Mouse (Mus musculus): ENCODE measurements at regions not wholly inside any gene's neighbourhood (a gene's known extent, or its start where the extent isn't known, plus 50 kb on each side); places are given as distances from the start of the nearest gene placed in this dataset.
A peak's percentile ranks its signal among the peaks of the same experiment; 100 is the strongest.

DNA sequence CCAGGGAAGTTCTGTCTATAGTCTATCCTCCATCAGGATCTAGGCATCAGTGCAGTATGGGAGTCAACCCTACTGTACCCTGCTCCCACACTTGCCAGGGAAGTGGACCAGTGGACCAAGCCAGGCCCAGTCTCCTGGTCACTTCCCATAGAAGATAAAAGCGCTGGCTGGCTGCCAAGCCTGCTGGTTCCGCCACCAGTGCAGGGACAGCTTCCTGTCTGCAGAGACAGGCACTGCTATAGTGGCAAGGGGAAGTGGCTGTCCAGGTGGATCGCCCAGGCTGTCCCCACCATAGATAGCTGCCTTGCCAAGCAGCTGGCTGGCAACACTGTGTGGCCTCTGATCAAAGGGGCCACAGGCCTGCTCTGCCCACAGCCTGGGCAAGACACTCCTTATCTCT, 98.5 kb upstream of the Wnt4 start:
- ATAC-seq (ENCODE audit: insufficient read depth) = 0 out of 2 replicates have a peak, but pooled peaks have one; percentile 15
- Histone ChIP-seq H3K9me3 (ENCODE audit: control insufficient read depth, low read length) (no peaks in the 10 kb centered on the region), H3K4me3 (ENCODE audit: insufficient read depth in 1 of 2, low read depth in 2 of 2, low read length in 2 of 2) (no peak overlapping the region), H3K27me3 (ENCODE audit: control insufficient read depth, insufficient read depth, low read length) (no peaks in the 10 kb centered on the region), H3K36me3 (replicated peaks; ENCODE audit: control insufficient read depth, insufficient read depth, low read depth) (no peaks in the 10 kb centered on the region), H3K4me1 (replicated peaks; ENCODE audit: control insufficient read depth in 2 of 2, insufficient read depth in 2 of 2, low read length in 1 of 2) (peaks cover 0 to 4% of the 10 kb centered on the region in 2 experiments; a peak in 1 of 4 replicates), H3K27ac (no peak overlapping the region), H3K4me2 (ENCODE audit: low read depth) (no peak overlapping the region), H3K9ac (replicated peaks) (no peak overlapping the region)
- DNase-seq (ENCODE audit: low read depth in 3 of 3, low spot score in 3 of 3) = no peak
- 21% methylated on average over 3 of the region's 3 CpGs for WGBS (ENCODE audit: insufficient replicate concordance)
- TF ChIP-seq CTCF (IDR thresholded peaks at IDR 0.05; ENCODE audit: low read depth) = no peak

GRCm38 (mm10) chr4:137164933-137165332, 112.4 kb upstream of the Wnt4 start:
- DNase-seq (ENCODE audit: low read depth in 3 of 3, low spot score in 3 of 3) (no peak), ATAC-seq (ENCODE audit: insufficient read depth) (no peak)
- Histone ChIP-seq H3K9me3 (ENCODE audit: control insufficient read depth, low read length) (no peaks in the 10 kb centered on the region), H3K4me2 (ENCODE audit: low read depth) (no peak overlapping the region), H3K4me3 (ENCODE audit: insufficient read depth in 1 of 2, low read depth in 2 of 2, low read length in 2 of 2) (no peak overlapping the region), H3K27me3 (ENCODE audit: control insufficient read depth, insufficient read depth, low read length) (peaks cover 3% of the 10 kb centered on the region), H3K4me1 (replicated peaks; ENCODE audit: control insufficient read depth in 2 of 2, insufficient read depth in 2 of 2, low read length in 1 of 2) (no peaks in the 10 kb centered on the region), H3K9ac (replicated peaks) (no peak overlapping the region), H3K27ac (no peak overlapping the region), H3K36me3 (replicated peaks; ENCODE audit: control insufficient read depth, insufficient read depth, low read depth) (no peaks in the 10 kb centered on the region)
- WGBS (ENCODE audit: insufficient replicate concordance) = 30% methylated on average over 9 of the region's 9 CpGs
- TF ChIP-seq CTCF (IDR thresholded peaks at IDR 0.05; ENCODE audit: low read depth) (no peak), EP300 (IDR thresholded peaks at IDR 0.05; ENCODE audit: low read depth) (no peak)

DNA sequence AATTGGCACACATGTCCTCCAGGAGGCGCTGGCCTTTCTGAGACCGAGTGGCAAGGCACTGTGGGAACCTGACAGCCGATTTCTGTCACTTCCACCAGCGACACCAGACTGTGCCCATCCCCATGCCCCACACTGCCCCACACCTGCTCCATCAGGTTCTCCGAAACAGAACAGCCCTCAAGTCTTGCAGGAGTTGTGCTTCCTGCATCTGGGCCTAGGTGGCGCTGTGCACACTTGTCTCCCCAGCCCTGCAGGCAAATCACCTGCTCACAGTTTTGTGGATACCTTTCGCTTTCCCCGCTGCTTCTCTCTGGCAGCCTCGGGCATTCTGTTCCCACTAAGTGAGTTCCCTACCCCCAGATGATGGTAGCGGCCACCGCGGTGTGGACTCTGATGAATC, 112.9 kb upstream of the Wnt4 start:
- 2% methylated on average over 12 of the region's 12 CpGs for WGBS (ENCODE audit: insufficient replicate concordance)
- Histone ChIP-seq H3K4me3 (ENCODE audit: insufficient read depth in 1 of 2, low read depth in 2 of 2, low read length in 2 of 2) (no peak overlapping the region), H3K27me3 (ENCODE audit: control insufficient read depth, insufficient read depth, low read length) (peaks cover 3% of the 10 kb centered on the region)

GRCm38 (mm10) chr4:137163962-137164361, 113.3 kb upstream of the Wnt4 start:
- Histone ChIP-seq H3K4me2 (ENCODE audit: low read depth) (no peak overlapping the region), H3K27ac (no peak overlapping the region), H3K4me1 (replicated peaks; ENCODE audit: control insufficient read depth in 2 of 2, insufficient read depth in 2 of 2, low read length in 1 of 2) (no peaks in the 10 kb centered on the region), H3K27me3 (ENCODE audit: control insufficient read depth, insufficient read depth, low read length) (peaks cover 3% of the 10 kb centered on the region), H3K9me3 (ENCODE audit: control insufficient read depth, low read length) (no peaks in the 10 kb centered on the region), H3K4me3 (ENCODE audit: insufficient read depth in 1 of 2, low read depth in 2 of 2, low read length in 2 of 2) (no peak overlapping the region), H3K36me3 (replicated peaks; ENCODE audit: control insufficient read depth, insufficient read depth, low read depth) (no peaks in the 10 kb centered on the region), H3K9ac (replicated peaks) (no peak overlapping the region)
- TF ChIP-seq CTCF (IDR thresholded peaks at IDR 0.05; ENCODE audit: low read depth) (no peak), EP300 (IDR thresholded peaks at IDR 0.05; ENCODE audit: low read depth) (no peak)
- 56% methylated on average over 12 of the region's 12 CpGs for WGBS (ENCODE audit: insufficient replicate concordance)
- ATAC-seq (ENCODE audit: insufficient read depth) (no peak), DNase-seq (ENCODE audit: low read depth in 3 of 3, low spot score in 3 of 3) (no peak)

More for the DNA sequence above, 112.9 kb upstream of the Wnt4 start:
- no peaks in the 10 kb centered on the region for H3K9me3 ChIP-seq (ENCODE audit: control insufficient read depth, low read length)
- no peak overlapping the region for H3K27ac ChIP-seq
- no peak overlapping the region for H3K9ac ChIP-seq (replicated peaks)
- H3K36me3 ChIP-seq (replicated peaks; ENCODE audit: control insufficient read depth, insufficient read depth, low read depth) = no peaks in the 10 kb centered on the region
- no peaks in the 10 kb centered on the region for H3K4me1 ChIP-seq (replicated peaks; ENCODE audit: control insufficient read depth in 2 of 2, insufficient read depth in 2 of 2, low read length in 1 of 2)
- DNase-seq (ENCODE audit: low read depth in 3 of 3, low spot score in 3 of 3) (peak; percentile 20 to 35 (median 27)), ATAC-seq (ENCODE audit: insufficient read depth) (no peak)
- H3K4me2 ChIP-seq (ENCODE audit: low read depth) = 0 out of 2 replicates have a peak overlapping the region, but pooled peaks have one; percentile 6
- no peak for TF ChIP-seq EP300 (IDR thresholded peaks at IDR 0.05; ENCODE audit: low read depth)
- peak; percentile 93 for TF ChIP-seq CTCF (IDR thresholded peaks at IDR 0.05; ENCODE audit: low read depth)

- Histone ChIP-seq H3K36me3 (replicated peaks; ENCODE audit: control insufficient read depth, insufficient read depth, low read depth) (no peaks in the 10 kb centered on the region), H3K4me2 (ENCODE audit: low read depth) (no peak overlapping the region), H3K9me3 (ENCODE audit: control insufficient read depth, low read length) (no peaks in the 10 kb centered on the region), H3K4me1 (replicated peaks; ENCODE audit: control insufficient read depth in 2 of 2, insufficient read depth in 2 of 2, low read length in 1 of 2) (no peaks in the 10 kb centered on the region), H3K27ac (no peak overlapping the region), H3K4me3 (ENCODE audit: insufficient read depth in 1 of 2, low read depth in 2 of 2, low read length in 2 of 2) (no peak overlapping the region), H3K9ac (replicated peaks) (no peak overlapping the region), H3K27me3 (ENCODE audit: control insufficient read depth, insufficient read depth, low read length) (peaks cover 3% of the 10 kb centered on the region)
- ATAC-seq (ENCODE audit: insufficient read depth) = no peak
- 59% methylated on average over 7 of the region's 7 CpGs for WGBS (ENCODE audit: insufficient replicate concordance)
- TF ChIP-seq EP300 (IDR thresholded peaks at IDR 0.05; ENCODE audit: low read depth) (no peak), CTCF (IDR thresholded peaks at IDR 0.05; ENCODE audit: low read depth) (no peak)
- DNase-seq (ENCODE audit: low read depth in 3 of 3, low spot score in 3 of 3) = no peak
Observed at GRCm38 (mm10) chr4:137160526-137160925, 111.9 kb upstream of the Zbtb40 start.
